Mouse (Mus musculus) forebrain, embryonic 12.5 days (tissue): ENCODE results near the gene Grip1. TPM values are rescaled to one million over a fixed set of nuclear protein-coding genes. Genes with fewer than 3 reads are reported as not detected.

Experiments
- ATAC-seq: fragments of 200-750 bp; cut with Nextera tagmentation; 2 replicates; pipeline ENCODE4 v1.8.0; 2017; ENCODE audit warnings: moderate TSS enrichment; ENCODE audit not compliant: low FRiP score
- H3K27ac ChIP-seq: fragments of 300-500 bp; sonication (generic); 2 replicates; pipeline ENCODE4 v1.5.1; 2016; ENCODE audit warnings: mild to moderate bottlenecking
- H3K27me3 ChIP-seq: fragments of 300-500 bp; sonication (generic); 2 replicates; pipeline ENCODE4 v1.6.1; 2016; ENCODE audit warnings: mild to moderate bottlenecking
- H3K36me3 ChIP-seq: fragments of 300-500 bp; sonication (generic); replicated peaks from 2 replicates; pipeline ENCODE4 v1.6.1; 2016; ENCODE audit warnings: mild to moderate bottlenecking
- H3K4me1 ChIP-seq: fragments of 300-500 bp; sonication (generic); 2 replicates; pipeline ENCODE4 v1.6.1; 2016
- H3K4me2 ChIP-seq: fragments of 300-500 bp; sonication (generic); 2 replicates; pipeline ENCODE4 v1.6.1; 2016; ENCODE audit warnings: mild to moderate bottlenecking, moderate library complexity
- H3K4me3 ChIP-seq: fragments of 300-500 bp; sonication (generic); replicated peaks from 2 replicates; pipeline ENCODE4 v1.5.1; 2016; ENCODE audit warnings: mild to moderate bottlenecking
- H3K9ac ChIP-seq: fragments of 300-500 bp; sonication (generic); 2 replicates; pipeline ENCODE4 v1.6.1; 2016; ENCODE audit warnings: mild to moderate bottlenecking
- H3K9me3 ChIP-seq: fragments of 300-500 bp; sonication (generic); 2 replicates; pipeline ENCODE4 v1.6.1; 2016
- WGBS: fragments of 180-500 bp; shearing (Covaris S2); methylation state at CpG from one replicate; pipeline ENCODE4 v1.1.7; 2016; 5-methylcytosine and 5-hydroxymethylcytosine counted together
- polyA plus RNA-seq: library from polyadenylated mRNA; unstranded; fragments of >200 nt; fragmentation: Nextera tagmentation; extraction: Ambion mirVana; gene quantifications from 2 replicates; pipeline ENCODE4 v1.2.1, GENCODE M21; 2016

The Grip1 gene
- polyA plus RNA-seq, 1 experiment from 2014 or later = 12.5 TPM

- 88% methylated on average over 7 of the region's 7 CpGs for WGBS
- Histone ChIP-seq H3K27me3 (no peaks in the 10 kb centered on the region), H3K9me3 (no peaks in the 10 kb centered on the region), H3K9ac (no peak overlapping the region), H3K36me3 (no peaks in the 10 kb centered on the region), H3K4me3 (no peak overlapping the region), H3K4me1 (peaks cover 3% of the 10 kb centered on the region; the same call in 1 of the 2 replicates), H3K4me2 (no peak overlapping the region), H3K27ac (no peak overlapping the region)
- no peak for ATAC-seq
These were observed 10.2 kb downstream of the Grip1 start for GRCm38 (mm10) chr10:119463793-119464192.

- Histone ChIP-seq H3K9me3 (no peaks in the 10 kb centered on the region), H3K4me1 (no peaks in the 10 kb centered on the region), H3K4me3 (no peak overlapping the region), H3K27ac (no peak overlapping the region), H3K9ac (no peak overlapping the region), H3K4me2 (no peak overlapping the region), H3K27me3 (no peaks in the 10 kb centered on the region), H3K36me3 (no peaks in the 10 kb centered on the region)
- WGBS = 94% methylated on average over 18 of the region's 18 CpGs
- no peak for ATAC-seq
These were observed 14.3 kb downstream of the Grip1 start for GRCm38 (mm10) chr10:119467976-119468375.

GRCm38 (mm10) chr10:119470096-119470495 is 16.5 kb downstream of the Grip1 start:
- no peak overlapping the region for H3K9ac ChIP-seq
- no peak overlapping the region for H3K4me3 ChIP-seq
- no peak overlapping the region for H3K27ac ChIP-seq
- H3K4me2 ChIP-seq = no peak overlapping the region
- WGBS = 100% methylated on average over 1 of the region's 1 CpGs
- H3K4me1 ChIP-seq = no peaks in the 10 kb centered on the region
- no peaks in the 10 kb centered on the region for H3K36me3 ChIP-seq
- no peaks in the 10 kb centered on the region for H3K9me3 ChIP-seq
- ATAC-seq = no peak
- H3K27me3 ChIP-seq = no peaks in the 10 kb centered on the region

GRCm38 (mm10) chr10:119475166-119475565 is 21.5 kb downstream of the Grip1 start:
- Histone ChIP-seq H3K4me3 (no peak overlapping the region), H3K4me2 (no peak overlapping the region), H3K27ac (no peak overlapping the region), H3K9ac (no peak overlapping the region), H3K9me3 (no peaks in the 10 kb centered on the region), H3K27me3 (no peaks in the 10 kb centered on the region), H3K4me1 (no peaks in the 10 kb centered on the region), H3K36me3 (no peaks in the 10 kb centered on the region)
- 89% methylated on average over 9 of the region's 9 CpGs for WGBS
- ATAC-seq = no peak

- no peak overlapping the region for H3K4me2 ChIP-seq
- no peaks in the 10 kb centered on the region for H3K27me3 ChIP-seq
- no peaks in the 10 kb centered on the region; the same call in 1 of the 2 replicates for H3K4me1 ChIP-seq
- no peak for ATAC-seq
- H3K27ac ChIP-seq = no peak overlapping the region
- no peak overlapping the region for H3K4me3 ChIP-seq
- no peak overlapping the region for H3K9ac ChIP-seq
- 91% methylated on average over 8 of the region's 8 CpGs for WGBS
- no peaks in the 10 kb centered on the region for H3K36me3 ChIP-seq
- no peaks in the 10 kb centered on the region for H3K9me3 ChIP-seq
These were observed 24.0 kb downstream of the Grip1 start for GRCm38 (mm10) chr10:119477661-119478060.

- Histone ChIP-seq H3K9me3 (no peaks in the 10 kb centered on the region), H3K36me3 (no peaks in the 10 kb centered on the region), H3K4me3 (no peak overlapping the region), H3K27ac (no peak overlapping the region), H3K27me3 (no peaks in the 10 kb centered on the region), H3K4me1 (peaks cover 18% of the 10 kb centered on the region), H3K9ac (no peak overlapping the region), H3K4me2 (no peak overlapping the region)
- WGBS = 59% methylated on average over 17 of the region's 17 CpGs
- no peak for ATAC-seq
These were observed 29.6 kb downstream of the Grip1 start for GRCm38 (mm10) chr10:119483068-119483705.

- H3K27ac ChIP-seq = peak overlapping the region; percentile 36; the same call in 1 of the 2 replicates
- peaks cover 18% of the 10 kb centered on the region for H3K4me1 ChIP-seq
- H3K9ac ChIP-seq = no peak overlapping the region
- no peaks in the 10 kb centered on the region for H3K27me3 ChIP-seq
- no peak overlapping the region for H3K4me3 ChIP-seq
- no peaks in the 10 kb centered on the region for H3K36me3 ChIP-seq
- no peak overlapping the region; the same call in 1 of the 2 replicates for H3K4me2 ChIP-seq
- ATAC-seq = peak; percentile 30; the same call in 1 of the 2 replicates
- WGBS = 9% methylated on average over 6 of the region's 6 CpGs
- no peaks in the 10 kb centered on the region for H3K9me3 ChIP-seq
These were observed 30.1 kb downstream of the Grip1 start for GRCm38 (mm10) chr10:119483766-119484165.

GRCm38 (mm10) chr10:119486936-119487335 is 33.3 kb downstream of the Grip1 start:
- WGBS = 90% methylated on average over 7 of the region's 7 CpGs
- Histone ChIP-seq H3K36me3 (no peaks in the 10 kb centered on the region; the same call in 1 of the 2 replicates), H3K4me2 (no peak overlapping the region), H3K27ac (no peak overlapping the region), H3K4me1 (peaks cover 18% of the 10 kb centered on the region), H3K9ac (no peak overlapping the region), H3K9me3 (no peaks in the 10 kb centered on the region), H3K27me3 (no peaks in the 10 kb centered on the region), H3K4me3 (no peak overlapping the region)
- ATAC-seq = no peak

- H3K27me3 ChIP-seq = no peaks in the 10 kb centered on the region
- no peak overlapping the region for H3K4me3 ChIP-seq
- no peak overlapping the region for H3K27ac ChIP-seq
- 94% methylated on average over 18 of the region's 18 CpGs for WGBS
- no peak overlapping the region for H3K4me2 ChIP-seq
- H3K9ac ChIP-seq = no peak overlapping the region
- H3K4me1 ChIP-seq = no peaks in the 10 kb centered on the region
- no peak for ATAC-seq
- no peaks in the 10 kb centered on the region; the same call in 1 of the 2 replicates for H3K36me3 ChIP-seq
- H3K9me3 ChIP-seq = no peaks in the 10 kb centered on the region
These were observed 37.2 kb downstream of the Grip1 start for GRCm38 (mm10) chr10:119490831-119491230.

GRCm38 (mm10) chr10:119495317-119495716 is 41.7 kb downstream of the Grip1 start:
- H3K4me3 ChIP-seq = no peak overlapping the region
- H3K36me3 ChIP-seq = peaks cover 2% of the 10 kb centered on the region; the same call in 1 of the 2 replicates
- H3K4me2 ChIP-seq = no peak overlapping the region
- no peak for ATAC-seq
- 88% methylated on average over 8 of the region's 8 CpGs for WGBS
- H3K27ac ChIP-seq = no peak overlapping the region
- H3K4me1 ChIP-seq = no peaks in the 10 kb centered on the region
- no peaks in the 10 kb centered on the region for H3K27me3 ChIP-seq
- H3K9me3 ChIP-seq = peaks cover 11% of the 10 kb centered on the region
- H3K9ac ChIP-seq = no peak overlapping the region

- no peak for ATAC-seq
- no peak overlapping the region for H3K27ac ChIP-seq
- 84% methylated on average over 5 of the region's 5 CpGs for WGBS
- peaks cover 11% of the 10 kb centered on the region for H3K9me3 ChIP-seq
- no peak overlapping the region for H3K4me2 ChIP-seq
- no peaks in the 10 kb centered on the region for H3K4me1 ChIP-seq
- no peak overlapping the region for H3K9ac ChIP-seq
- H3K27me3 ChIP-seq = no peaks in the 10 kb centered on the region
- H3K36me3 ChIP-seq = peaks cover 2% of the 10 kb centered on the region; the same call in 1 of the 2 replicates
- no peak overlapping the region for H3K4me3 ChIP-seq
These were observed 42.6 kb downstream of the Grip1 start for GRCm38 (mm10) chr10:119496221-119496620.

- no peak for ATAC-seq
- H3K4me2 ChIP-seq = no peak overlapping the region
- 91% methylated on average over 11 of the region's 11 CpGs for WGBS
These were observed 68.1 kb downstream of the Grip1 start for GRCm38 (mm10) chr10:119521686-119522085.

GRCm38 (mm10) chr10:119525730-119526129 is 72.1 kb downstream of the Grip1 start:
- no peak overlapping the region for H3K27ac ChIP-seq
- no peaks in the 10 kb centered on the region for H3K36me3 ChIP-seq
- H3K4me3 ChIP-seq = no peak overlapping the region
- WGBS = 68% methylated on average over 3 of the region's 3 CpGs
- H3K4me2 ChIP-seq = no peak overlapping the region
- H3K9me3 ChIP-seq = no peaks in the 10 kb centered on the region
- H3K27me3 ChIP-seq = no peaks in the 10 kb centered on the region
- H3K9ac ChIP-seq = no peak overlapping the region
- ATAC-seq = no peak
- peaks cover 4% of the 10 kb centered on the region; the same call in 1 of the 2 replicates for H3K4me1 ChIP-seq

More at GRCm38 (mm10) chr10:119521686-119522085, 68.1 kb downstream of the Grip1 start:
- no peak overlapping the region for H3K27ac ChIP-seq
- no peak overlapping the region for H3K4me3 ChIP-seq
- H3K36me3 ChIP-seq = no peaks in the 10 kb centered on the region; the same call in 1 of the 2 replicates
- H3K9ac ChIP-seq = no peak overlapping the region
- peaks cover 4% of the 10 kb centered on the region; the same call in 1 of the 2 replicates for H3K4me1 ChIP-seq
- 0 out of 2 replicates have a peak, but pooled peaks cover 5% of the 10 kb centered on the region for H3K9me3 ChIP-seq
- no peaks in the 10 kb centered on the region for H3K27me3 ChIP-seq
